Mouse (Mus musculus): ENCODE results near the gene Olfr784. TPM values are rescaled to one million over a fixed set of nuclear protein-coding genes. Genes with fewer than 3 reads are reported as not detected.

Gene Olfr784
- polyA plus RNA-seq, 1 experiment from 2014 or later = 0.09 TPM

- H3K4me3 ChIP-seq (ENCODE audit: control insufficient read depth in 1 of 2, insufficient read depth in 1 of 2, low read depth in 1 of 2, low read length in 2 of 2) = no peak within 1 kb of the TSS
- no peak for ATAC-seq (ENCODE audit: insufficient number of reproducible peaks, insufficient read depth, low FRiP score, low read depth)
- no peak within 1 kb of the TSS for H3K4me2 ChIP-seq (ENCODE audit: low read length)
- H3K9me3 ChIP-seq (ENCODE audit: control insufficient read depth, low read length) = no peaks in the 10 kb centered on the region
- no peaks in the 10 kb centered on the region for H3K27me3 ChIP-seq (ENCODE audit: control insufficient read depth, insufficient read depth, low read length)
- H3K27ac ChIP-seq (replicated peaks in 1 of 2; ENCODE audit: control insufficient read depth in 1 of 2, insufficient read depth in 1 of 2, low read depth in 2 of 2, low read length in 2 of 2) = no peak within 1 kb of the TSS
- no peak within 1 kb of the TSS for H3K9ac ChIP-seq (ENCODE audit: low read length)
- no peaks in the 10 kb centered on the region for H3K4me1 ChIP-seq (ENCODE audit: control insufficient read depth in 2 of 2, insufficient read depth in 2 of 2, low read length in 2 of 2)
- no peaks in the 10 kb centered on the region for H3K36me3 ChIP-seq (ENCODE audit: control insufficient read depth, insufficient read depth, low read length)
These were observed 43.1 kb downstream of the Olfr784 start, which contains the start of gene Olfr786 for GRCm38 (mm10) chr10:129427006-129427405. Gene Olfr786, plus strand, starts transcription at chr10:129427306.

Other genes with a start within 250 kb of the Olfr784 start
- gene Olfr770, start 245.1 kb upstream of the Olfr784 start, polyA plus RNA-seq (2014; fragmentation: Nextera tagmentation; extraction: Ambion mirVana) = not detected in 2 replicates
- not detected in 2 replicates for gene Olfr771, start 219.3 kb upstream of the Olfr784 start, polyA plus RNA-seq (2014; fragmentation: Nextera tagmentation; extraction: Ambion mirVana)
- not detected in 2 replicates for gene Olfr772, start 206.2 kb upstream of the Olfr784 start, polyA plus RNA-seq (2014; fragmentation: Nextera tagmentation; extraction: Ambion mirVana)
- gene Olfr773, start 196.7 kb upstream of the Olfr784 start, polyA plus RNA-seq (2014; fragmentation: Nextera tagmentation; extraction: Ambion mirVana) = not detected in 2 replicates
- not detected in 2 replicates for gene Olfr774, start 147.9 kb upstream of the Olfr784 start, polyA plus RNA-seq (2014; fragmentation: Nextera tagmentation; extraction: Ambion mirVana)
- not detected in 2 replicates for gene Olfr775, start 135.7 kb upstream of the Olfr784 start, polyA plus RNA-seq (2014; fragmentation: Nextera tagmentation; extraction: Ambion mirVana)
- gene Olfr776, start 125.0 kb upstream of the Olfr784 start, polyA plus RNA-seq (2014; fragmentation: Nextera tagmentation; extraction: Ambion mirVana) = not detected in 2 replicates
- gene Olfr777, start 112.6 kb upstream of the Olfr784 start, polyA plus RNA-seq (2014; fragmentation: Nextera tagmentation; extraction: Ambion mirVana) = not detected in 2 replicates
- gene Olfr780, start 66.0 kb upstream of the Olfr784 start, polyA plus RNA-seq (2014; fragmentation: Nextera tagmentation; extraction: Ambion mirVana) = not detected in 2 replicates
- not detected in 2 replicates for gene Olfr781, start 55.2 kb upstream of the Olfr784 start, polyA plus RNA-seq (2014; fragmentation: Nextera tagmentation; extraction: Ambion mirVana)
- not detected in 2 replicates for gene Olfr782, start 35.2 kb upstream of the Olfr784 start, polyA plus RNA-seq (2014; fragmentation: Nextera tagmentation; extraction: Ambion mirVana)
- not detected in 2 replicates for gene Olfr785, start 21.3 kb downstream of the Olfr784 start, polyA plus RNA-seq (2014; fragmentation: Nextera tagmentation; extraction: Ambion mirVana)
- gene Olfr786, start 43.2 kb downstream of the Olfr784 start, polyA plus RNA-seq (2014; fragmentation: Nextera tagmentation; extraction: Ambion mirVana) = not detected in 2 replicates
- not detected in 2 replicates for gene Olfr787, start 77.8 kb downstream of the Olfr784 start, polyA plus RNA-seq (2014; fragmentation: Nextera tagmentation; extraction: Ambion mirVana)
- not detected in 2 replicates for gene Olfr788, start 86.9 kb downstream of the Olfr784 start, polyA plus RNA-seq (2014; fragmentation: Nextera tagmentation; extraction: Ambion mirVana)
- not detected in 2 replicates for gene Olfr789, start 100.7 kb downstream of the Olfr784 start, polyA plus RNA-seq (2014; fragmentation: Nextera tagmentation; extraction: Ambion mirVana)
- gene Olfr790, start 114.4 kb downstream of the Olfr784 start, polyA plus RNA-seq (2014; fragmentation: Nextera tagmentation; extraction: Ambion mirVana) = not detected in 2 replicates
- gene Olfr791, start 137.7 kb downstream of the Olfr784 start, polyA plus RNA-seq (2014; fragmentation: Nextera tagmentation; extraction: Ambion mirVana) = not detected in 2 replicates
- not detected in 2 replicates for gene Olfr792, start 155.1 kb downstream of the Olfr784 start, polyA plus RNA-seq (2014; fragmentation: Nextera tagmentation; extraction: Ambion mirVana)
- not detected in 2 replicates for gene Olfr794, start 183.6 kb downstream of the Olfr784 start, polyA plus RNA-seq (2014; fragmentation: Nextera tagmentation; extraction: Ambion mirVana)
- gene Olfr796, start 228.5 kb downstream of the Olfr784 start, polyA plus RNA-seq (2014; fragmentation: Nextera tagmentation; extraction: Ambion mirVana) = not detected in 2 replicates
- gene Olfr798, start 243.9 kb downstream of the Olfr784 start, polyA plus RNA-seq (2014; fragmentation: Nextera tagmentation; extraction: Ambion mirVana) = not detected in 2 replicates

Measured in heart, embryonic 14.5 days (tissue).